Comparison of ENCODE assay signal across 12 mouse cellular contexts in genomic region chr6:120481538-120481937, GRCm38 (mm10). TPM values are rescaled to one million over a fixed set of nuclear protein-coding genes. Genes with fewer than 3 reads are reported as not detected.
DNase-seq lines count a peak whose midpoint lies in the region; ATAC-seq and TF ChIP-seq lines count a peak whose summit lies in the region.
"Had no signal": no experiment of that assay in that cellular context is flagged by ENCODE, and none has a peak within 500 bp of the region (broad histone marks: within the 10 kb centered on the region; RNA-seq: fewer than 3 reads in every experiment).

No protein-coding gene starts in this region.

- no peaks in the 10 kb centered on the region for H3K27me3 ChIP-seq in forebrain, postnatal 0 days (ENCODE audit: insufficient read depth, low read length)
- no peaks in the 10 kb centered on the region for H3K27me3 ChIP-seq in forebrain, embryonic 10.5 days (ENCODE audit: poor library complexity, severe bottlenecking)
- H3K27me3 ChIP-seq in liver, embryonic 12.5 days (replicated peaks): peaks cover 12% of the 10 kb centered on the region; the same call in 1 of the 2 replicates
- H3K27me3 ChIP-seq: midbrain, embryonic 12.5 days had no signal

- H3K9ac ChIP-seq in forebrain, postnatal 0 days: no peak overlapping the region
- no peak overlapping the region for H3K9ac ChIP-seq in liver, embryonic 12.5 days
- H3K9ac ChIP-seq: midbrain, embryonic 12.5 days had no signal

- DNase-seq in forebrain, postnatal 0 days: no peak
- no peak for DNase-seq in forebrain, embryonic 10.5 days (ENCODE audit: extremely low spot score, low spot score)
- DNase-seq in liver: peak; percentile 29
- peak; percentile 67 for DNase-seq in R1 (ENCODE audit: low read depth, low spot score)
- DNase-seq in spleen, postnatal 36 days (ENCODE audit: low spot score in 2 of 2): peak; percentile 48 to 60
- DNase-seq in ovary, postnatal 10 days (ENCODE audit: low spot score): no peak
- DNase-seq: retina, postnatal 1 day had no signal

- H3K4me2 ChIP-seq in forebrain, postnatal 0 days (ENCODE audit: low read depth): no peak overlapping the region
- H3K4me2 ChIP-seq in liver, embryonic 12.5 days: no peak overlapping the region
- H3K4me2 ChIP-seq: midbrain, embryonic 12.5 days had no signal

- ATAC-seq in forebrain, postnatal 0 days: no peak
- ATAC-seq in liver, embryonic 12.5 days: no peak
- ATAC-seq in erythroid progenitor cell, adult 5-6 weeks (replicated peaks; ENCODE audit: low FRiP score, poor library complexity, severe bottlenecking): no peak
- ATAC-seq: hindbrain, embryonic 16.5 days had no signal

- WGBS in forebrain, postnatal 0 days: 89% methylated on average over 6 of the region's 6 CpGs
- WGBS in forebrain, embryonic 10.5 days: 93% methylated on average over 6 of the region's 6 CpGs
- 85% methylated on average over 6 of the region's 6 CpGs for WGBS in liver, embryonic 12.5 days (ENCODE audit: insufficient replicate concordance)

- no peaks in the 10 kb centered on the region for H3K9me3 ChIP-seq in forebrain, postnatal 0 days (ENCODE audit: low read length)
- no peaks in the 10 kb centered on the region for H3K9me3 ChIP-seq in forebrain, embryonic 10.5 days
- no peaks in the 10 kb centered on the region for H3K9me3 ChIP-seq in liver, embryonic 12.5 days (replicated peaks)
- H3K9me3 ChIP-seq: limb, embryonic 10.5 days; midbrain, embryonic 12.5 days had no signal

- H3K36me3 ChIP-seq in forebrain, postnatal 0 days (ENCODE audit: insufficient read depth): no peaks in the 10 kb centered on the region
- peaks cover 11% of the 10 kb centered on the region for H3K36me3 ChIP-seq in forebrain, embryonic 10.5 days (replicated peaks)
- peaks cover 65% of the 10 kb centered on the region for H3K36me3 ChIP-seq in liver, embryonic 12.5 days
- H3K36me3 ChIP-seq: midbrain, embryonic 12.5 days had no signal

- no peaks in the 10 kb centered on the region for H3K4me1 ChIP-seq in forebrain, postnatal 0 days (ENCODE audit: insufficient read depth)
- peaks cover 13% of the 10 kb centered on the region; the same call in 1 of the 2 replicates for H3K4me1 ChIP-seq in forebrain, embryonic 10.5 days
- H3K4me1 ChIP-seq in liver, embryonic 12.5 days: peaks cover 23% of the 10 kb centered on the region

- H3K27ac ChIP-seq in forebrain, postnatal 0 days (ENCODE audit: low read depth, low read length): no peak overlapping the region
- H3K27ac ChIP-seq in forebrain, embryonic 10.5 days: no peak overlapping the region
- no peak overlapping the region for H3K27ac ChIP-seq in liver, embryonic 12.5 days
- H3K27ac ChIP-seq: limb, embryonic 10.5 days; midbrain, embryonic 12.5 days had no signal

- TF ChIP-seq CTCF in forebrain, postnatal 0 days (IDR thresholded peaks at IDR 0.05; ENCODE audit: low read depth): peak; percentile 40; the same call in 1 of the 2 replicates

- H3K4me3 ChIP-seq in forebrain, postnatal 0 days (ENCODE audit: low read depth, low read length): no peak overlapping the region
- H3K4me3 ChIP-seq in forebrain, embryonic 10.5 days: no peak overlapping the region
- no peak overlapping the region for H3K4me3 ChIP-seq in liver, embryonic 12.5 days
- H3K4me3 ChIP-seq: limb, embryonic 10.5 days; midbrain, embryonic 12.5 days had no signal

RNA-seq across cellular contexts. Expression of gene Tmem121b, which starts 12.1 kb away (rescaled TPM):
- total RNA-seq in forebrain, postnatal 0 days (2014; rRNA removed): 26.1 and 27.6 TPM in 2 replicates
- 2.7 and 3.0 TPM in 2 replicates for polyA plus RNA-seq in forebrain, postnatal 0 days (2015; fragmentation: Nextera tagmentation; extraction: Ambion mirVana)
- polyA plus RNA-seq in forebrain, embryonic 10.5 days (2016; fragmentation: Nextera tagmentation; extraction: Ambion mirVana): 0.27 and 0.47 TPM in 2 replicates
- polyA plus RNA-seq in liver, embryonic 12.5 days (2016; fragmentation: Nextera tagmentation; extraction: Ambion mirVana): 0.02 TPM in 1 of 2 replicates, not detected in the other
- not detected in 2 replicates for total RNA-seq in erythroid progenitor cell, adult 5-6 weeks (2015; ENCODE audit: low replicate concordance)
- total RNA-seq in erythroid progenitor cell, adult 5-6 weeks (2017; ENCODE audit: low replicate concordance): not detected in 2 replicates

RNA-seq across cellular contexts. Expression of gene Il17ra, which starts 18.5 kb away (rescaled TPM):
- 2.5 and 4.2 TPM in 2 replicates for total RNA-seq in forebrain, postnatal 0 days (2014; rRNA removed)
- polyA plus RNA-seq in forebrain, postnatal 0 days (2015; fragmentation: Nextera tagmentation; extraction: Ambion mirVana): 3.2 and 3.4 TPM in 2 replicates
- polyA plus RNA-seq in forebrain, embryonic 10.5 days (2016; fragmentation: Nextera tagmentation; extraction: Ambion mirVana): 4.1 and 4.4 TPM in 2 replicates
- 13.3 and 14.8 TPM in 2 replicates for polyA plus RNA-seq in liver, embryonic 12.5 days (2016; fragmentation: Nextera tagmentation; extraction: Ambion mirVana)
- total RNA-seq in erythroid progenitor cell, adult 5-6 weeks (2015; ENCODE audit: low replicate concordance): 8.4 and 11.5 TPM in 2 replicates
- 10.5 and 11.7 TPM in 2 replicates for total RNA-seq in erythroid progenitor cell, adult 5-6 weeks (2017; ENCODE audit: low replicate concordance)

RNA-seq across cellular contexts. Expression of gene Hdhd5, which starts 49.6 kb away (rescaled TPM):
- total RNA-seq in forebrain, postnatal 0 days (2014; rRNA removed): 27.8 and 29.9 TPM in 2 replicates
- polyA plus RNA-seq in forebrain, postnatal 0 days (2015; fragmentation: Nextera tagmentation; extraction: Ambion mirVana): 13.9 and 14.9 TPM in 2 replicates
- polyA plus RNA-seq in forebrain, embryonic 10.5 days (2016; fragmentation: Nextera tagmentation; extraction: Ambion mirVana): 20.2 and 23.6 TPM in 2 replicates
- 15.6 and 16.0 TPM in 2 replicates for polyA plus RNA-seq in liver, embryonic 12.5 days (2016; fragmentation: Nextera tagmentation; extraction: Ambion mirVana)
- total RNA-seq in erythroid progenitor cell, adult 5-6 weeks (2015; ENCODE audit: low replicate concordance): 2.1 and 4.0 TPM in 2 replicates
- total RNA-seq in erythroid progenitor cell, adult 5-6 weeks (2017; ENCODE audit: low replicate concordance): 3.4 and 9.1 TPM in 2 replicates

Comparison
In these comparisons a context has a peak if more than half of its experiments do, and no peak if none do; other contexts are left out.
1. DNase-seq: peak in liver (single experiment), R1 (single experiment) and spleen, postnatal 36 days (2 of 2); none in forebrain, postnatal 0 days (single experiment), forebrain, embryonic 10.5 days (single experiment) and ovary, postnatal 10 days (single experiment).